Mouse (Mus musculus) small intestine, adult 2 months (tissue): ENCODE results near the gene Atg5. TPM values are rescaled to one million over a fixed set of nuclear protein-coding genes. Genes with fewer than 3 reads are reported as not detected.

Experiments used
- H3K27ac ChIP-seq: fragments of 200-500 bp; 2 replicates; pipeline ENCODE4 v1.5.1; 2012; ENCODE audit warnings: low read depth, low read length, control low read depth, inconsistent platforms; ENCODE audit not compliant: insufficient read depth
- H3K27me3 ChIP-seq: fragments of 200-500 bp; 2 replicates; pipeline ENCODE4 v1.6.1; 2012; ENCODE audit warnings: mild to moderate bottlenecking, moderate library complexity, low read length, inconsistent platforms; ENCODE audit not compliant: control insufficient read depth, insufficient read depth
- H3K36me3 ChIP-seq: fragments of 200-500 bp; 2 replicates; pipeline ENCODE4 v1.6.1; 2012; ENCODE audit warnings: mild to moderate bottlenecking, low read length, control low read depth, inconsistent platforms; ENCODE audit not compliant: control insufficient read depth, insufficient read depth
- H3K4me1 ChIP-seq: fragments of 200-500 bp; 2 replicates; pipeline ENCODE4 v1.6.1; 2012; ENCODE audit warnings: low read length, inconsistent platforms, mixed read lengths; ENCODE audit not compliant: control insufficient read depth, insufficient read depth, insufficient read length
- H3K4me3 ChIP-seq: fragments of 200-500 bp; 2 replicates; pipeline ENCODE4 v1.5.1; 2012; ENCODE audit warnings: low read depth, mild to moderate bottlenecking, control low read depth, inconsistent platforms, low read length, moderate library complexity
- CTCF ChIP-seq: fragments of 200-500 bp; IDR thresholded peaks from 2 replicates; pipeline ENCODE4 v1.5.1; 2012; ENCODE audit warnings: low read depth, mild to moderate bottlenecking, control low read depth, inconsistent platforms, low read length, moderate library complexity, mixed read lengths; ENCODE audit not compliant: insufficient replicate concordance, insufficient read length; ENCODE audit errors: extremely low read depth
- POLR2A ChIP-seq: fragments of 200-500 bp; IDR thresholded peaks from 2 replicates; pipeline ENCODE4 v1.6.1; 2012; ENCODE audit warnings: low read depth, mild to moderate bottlenecking, control low read depth, inconsistent platforms, low read length, moderate library complexity
- WGBS: fragments of 180-500 bp; shearing (Covaris S2); methylation state at CpG from one replicate; pipeline ENCODE4 v1.1.7; 2018; 5-methylcytosine and 5-hydroxymethylcytosine counted together
- polyA plus RNA-seq: library from polyadenylated mRNA; depleted of rRNA; stranded (reverse); fragments of >200 nt; gene quantifications from 2 replicates; pipeline ENCODE4 v1.2.3, GENCODE M21; 2012

The Atg5 gene
- polyA plus RNA-seq, 1 experiment: 6.4 TPM

DNA sequence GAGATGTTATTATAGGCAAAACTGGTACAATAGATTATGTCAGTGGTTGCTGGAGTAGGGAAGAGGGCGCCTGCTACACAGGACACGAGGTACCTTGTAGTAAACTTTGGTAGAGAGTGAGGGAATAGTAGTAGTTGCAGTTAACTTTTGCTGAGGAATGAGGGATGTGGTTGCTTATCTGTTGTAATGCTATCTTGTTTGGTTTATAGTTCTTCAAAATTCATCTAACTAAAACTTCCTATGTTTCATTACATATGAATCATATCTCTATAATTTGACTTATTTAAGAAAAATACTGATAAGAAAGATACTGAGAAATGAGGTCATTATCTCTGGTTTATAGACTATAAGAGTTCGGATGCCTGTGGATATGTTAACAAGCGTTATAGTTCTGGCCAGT lies 31.9 kb downstream of the Atg5 start:
- Histone ChIP-seq H3K4me3 (no peak overlapping the region), H3K27me3 (no peaks in the 10 kb centered on the region), H3K4me1 (peaks cover 7% of the 10 kb centered on the region; the same call in 1 of the 2 replicates), H3K27ac (no peak overlapping the region), H3K36me3 (peaks cover 14% of the 10 kb centered on the region)
- TF ChIP-seq POLR2A (no peak), CTCF (no peak)
- WGBS: 78% methylated on average over 4 of the region's 4 CpGs

DNA sequence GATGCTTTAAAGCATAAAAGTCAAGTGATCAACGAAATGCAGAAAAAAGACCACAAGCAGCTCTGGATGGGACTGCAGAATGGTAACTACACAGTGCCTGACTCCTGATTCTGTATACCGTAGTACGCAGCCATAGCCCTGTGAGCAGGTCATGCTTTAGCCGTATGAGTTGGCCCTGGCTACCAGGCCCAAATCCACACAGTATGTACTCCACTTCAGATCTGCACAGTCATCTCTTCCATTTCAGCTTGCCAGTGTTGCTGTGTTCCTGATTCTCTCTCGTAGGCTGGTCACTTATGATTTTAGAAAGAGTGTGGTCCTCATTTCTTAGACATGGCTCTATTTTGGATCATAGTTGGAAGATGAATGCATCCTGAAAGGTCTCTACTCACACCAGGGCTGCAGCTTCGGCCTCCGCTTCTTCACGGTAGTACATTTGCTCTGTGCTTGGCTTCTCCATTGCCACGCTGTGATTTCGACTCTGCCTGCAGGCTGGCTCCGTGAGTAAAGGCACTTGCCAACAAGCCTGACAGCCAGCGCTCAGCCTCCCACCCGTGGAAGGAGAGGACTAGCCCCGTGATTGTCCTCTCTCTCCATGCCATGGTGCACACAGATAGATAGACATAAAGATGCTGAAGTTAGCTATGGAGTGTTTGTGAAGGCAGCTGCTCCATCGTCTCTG lies 35.6 kb downstream of the Atg5 start:
- WGBS: 90% methylated on average over 15 of the region's 15 CpGs
- H3K27ac ChIP-seq: no peak overlapping the region

DNA sequence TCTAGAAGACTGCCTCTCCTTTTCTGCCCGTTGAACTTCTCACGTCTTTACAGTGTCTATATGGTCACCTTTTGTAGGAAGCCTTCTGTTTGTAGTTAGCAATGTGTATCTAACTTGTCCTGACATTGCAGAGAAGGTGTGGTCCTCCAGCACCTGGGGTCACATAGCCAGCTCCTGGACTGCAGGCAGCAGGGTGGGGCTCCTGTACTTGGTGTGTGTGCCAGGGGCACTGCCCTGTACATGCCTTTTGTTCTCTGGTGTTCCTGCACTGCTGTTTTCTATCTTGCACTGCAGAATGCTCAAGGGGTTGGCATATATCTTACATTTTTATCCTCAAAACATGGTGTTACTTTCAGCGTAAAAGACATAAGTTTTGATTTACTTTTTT lies 36.2 kb downstream of the Atg5 start:
- H3K27ac ChIP-seq: no peak overlapping the region
- TF ChIP-seq POLR2A (no peak), CTCF (no peak)
- peaks cover 6% of the 10 kb centered on the region; the same call in 1 of the 2 replicates for H3K4me1 ChIP-seq
- peaks cover 15% of the 10 kb centered on the region for H3K36me3 ChIP-seq
- WGBS: 64% methylated on average over 3 of the region's 3 CpGs
- H3K27me3 ChIP-seq: no peaks in the 10 kb centered on the region
- H3K4me3 ChIP-seq: no peak overlapping the region

More for the DNA sequence above, 35.6 kb downstream of the Atg5 start:
- H3K4me3 ChIP-seq: no peak overlapping the region
- peaks cover 14% of the 10 kb centered on the region for H3K36me3 ChIP-seq
- H3K27me3 ChIP-seq: no peaks in the 10 kb centered on the region
- no peak for TF ChIP-seq POLR2A
- TF ChIP-seq CTCF: no peak
- peaks cover 6% of the 10 kb centered on the region; the same call in 1 of the 2 replicates for H3K4me1 ChIP-seq

DNA sequence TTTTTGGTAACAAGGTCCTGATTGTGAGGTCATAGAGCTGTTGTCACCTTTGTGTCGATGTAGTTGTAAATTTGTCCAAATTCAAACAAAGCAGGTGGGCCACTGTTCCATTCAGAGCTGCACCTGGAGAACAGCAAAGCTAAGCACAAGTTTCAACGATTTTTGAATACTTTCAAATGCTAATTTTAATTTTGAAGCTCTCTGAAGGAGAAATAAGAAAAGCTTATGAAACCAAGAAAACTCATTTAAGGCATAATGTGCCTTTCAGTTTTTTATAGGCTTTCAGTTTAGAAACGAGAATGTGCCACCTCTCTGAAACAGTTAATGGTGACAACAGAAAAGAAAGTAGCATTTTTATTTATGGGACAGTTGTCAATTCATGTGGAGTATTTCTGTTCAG lies 36.7 kb downstream of the Atg5 start:
- 65% methylated on average over 3 of the region's 3 CpGs for WGBS
- no peak overlapping the region for H3K4me3 ChIP-seq
- peaks cover 6% of the 10 kb centered on the region; the same call in 1 of the 2 replicates for H3K4me1 ChIP-seq
- peaks cover 17% of the 10 kb centered on the region for H3K36me3 ChIP-seq
- no peaks in the 10 kb centered on the region for H3K27me3 ChIP-seq
- no peak overlapping the region for H3K27ac ChIP-seq
- TF ChIP-seq CTCF: no peak
- no peak for TF ChIP-seq POLR2A

DNA sequence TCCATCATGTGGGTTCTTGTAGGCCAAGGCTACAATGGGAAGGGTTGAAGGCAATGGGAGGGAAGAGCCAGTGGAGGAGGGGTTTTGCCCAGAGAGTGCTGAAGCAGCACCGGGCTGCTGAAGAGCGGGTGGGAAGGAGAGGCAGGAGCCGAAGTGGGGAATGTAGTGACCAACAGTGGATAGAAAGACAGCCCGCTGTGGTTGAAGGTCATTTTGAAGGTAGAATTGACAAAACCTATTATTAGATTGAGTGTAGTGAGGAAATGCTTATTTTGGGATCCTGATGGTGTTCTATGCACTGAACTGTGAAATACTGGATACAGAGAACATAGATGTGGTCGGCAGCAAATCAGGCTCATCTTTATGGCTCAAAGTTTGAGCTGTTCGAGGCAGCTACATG lies 38.1 kb downstream of the Atg5 start:
- 92% methylated on average over 6 of the region's 6 CpGs for WGBS
- Histone ChIP-seq H3K36me3 (peaks cover 17% of the 10 kb centered on the region), H3K27me3 (no peaks in the 10 kb centered on the region), H3K27ac (no peak overlapping the region), H3K4me3 (no peak overlapping the region), H3K4me1 (peaks cover 6% of the 10 kb centered on the region; the same call in 1 of the 2 replicates)
- TF ChIP-seq CTCF: no peak
- TF ChIP-seq POLR2A: no peak

DNA sequence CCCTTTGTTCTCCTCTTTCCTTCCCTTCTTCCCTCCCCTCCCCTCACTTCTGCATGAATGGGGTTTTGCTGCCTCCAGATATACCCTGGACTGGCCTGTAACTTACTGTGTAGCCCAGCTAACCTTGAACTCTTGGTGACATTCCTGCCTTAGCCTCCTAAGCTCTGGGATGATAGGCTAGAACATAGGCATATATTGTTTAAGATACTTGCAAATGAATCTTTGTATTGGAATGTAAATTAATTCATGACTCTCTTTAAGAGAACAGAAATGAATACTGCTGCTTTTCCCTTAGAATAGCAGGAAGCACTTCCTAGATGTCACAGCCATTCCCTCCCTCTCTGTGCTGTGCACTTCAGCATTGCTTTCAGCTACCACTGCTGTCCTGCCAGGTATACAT lies 40.1 kb downstream of the Atg5 start:
- TF ChIP-seq CTCF (no peak), POLR2A (no peak)

DNA sequence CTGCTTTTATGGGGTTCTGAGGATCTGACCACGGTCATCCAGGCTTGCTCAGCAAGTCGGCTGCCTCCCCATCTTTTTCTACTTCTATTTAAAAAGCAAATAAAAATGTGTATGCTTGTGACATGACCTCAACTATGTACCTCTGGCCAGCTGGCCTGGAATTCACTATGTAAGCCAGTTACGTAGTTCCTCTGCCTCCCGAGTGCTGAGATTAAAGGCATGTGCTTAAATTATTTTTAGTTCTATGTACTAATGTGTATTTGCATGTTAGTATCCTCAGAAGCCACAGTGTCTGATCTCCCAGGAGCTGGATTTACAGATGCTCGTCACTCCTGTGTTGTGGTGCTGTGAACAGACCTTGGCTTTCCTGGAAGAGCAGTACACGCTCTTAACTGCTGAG lies 41.1 kb downstream of the Atg5 start:
- peaks cover 2% of the 10 kb centered on the region; the same call in 1 of the 2 replicates for H3K4me1 ChIP-seq
- TF ChIP-seq CTCF (no peak), POLR2A (no peak)

More for the DNA sequence above, 40.1 kb downstream of the Atg5 start:
- peaks cover 18% of the 10 kb centered on the region for H3K36me3 ChIP-seq
- H3K27ac ChIP-seq: no peak overlapping the region
- H3K4me3 ChIP-seq: no peak overlapping the region
- H3K27me3 ChIP-seq: no peaks in the 10 kb centered on the region
- H3K4me1 ChIP-seq: peaks cover 6% of the 10 kb centered on the region; the same call in 1 of the 2 replicates

More for the DNA sequence above, 41.1 kb downstream of the Atg5 start:
- no peak overlapping the region for H3K27ac ChIP-seq
- no peak overlapping the region for H3K4me3 ChIP-seq
- H3K36me3 ChIP-seq: peaks cover 11% of the 10 kb centered on the region
- H3K27me3 ChIP-seq: no peaks in the 10 kb centered on the region
- 76% methylated on average over 6 of the region's 6 CpGs for WGBS
